Mouse (Mus musculus): Measurements from ENCODE around the gene Fbxl18. TPM values are rescaled to one million over a fixed set of nuclear protein-coding genes. Genes with fewer than 3 reads are reported as not detected.

The Fbxl18 gene
- total and polyA plus RNA-seq, 3 experiments: 4.0 to 7.6 (median 4.5) TPM

DNA sequence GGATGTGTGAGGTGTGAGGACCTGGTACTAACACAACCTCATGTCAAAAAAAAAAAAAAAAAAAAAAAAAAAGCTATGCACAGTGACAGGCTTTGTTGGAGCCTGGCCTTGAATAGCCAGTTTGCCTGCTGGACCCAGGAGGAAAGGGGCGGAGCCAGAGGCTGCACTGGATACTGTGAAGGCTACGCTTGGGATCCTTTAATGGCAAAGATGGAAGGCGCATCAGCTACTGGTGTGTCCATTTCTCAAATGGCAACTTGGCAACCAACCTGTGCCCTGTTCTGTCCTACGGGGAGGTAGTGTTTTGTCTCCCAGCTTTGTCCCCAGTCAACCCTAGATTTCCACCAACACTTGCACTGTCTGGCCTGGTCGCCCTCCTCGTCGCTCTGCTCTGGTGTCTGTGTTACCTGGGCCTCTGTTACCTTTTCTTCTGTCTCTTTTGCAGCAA, 6.2 kb upstream of the Fbxl18 start:
- TF ChIP-seq EP300 (IDR thresholded peaks at IDR 0.05; ENCODE audit: insufficient read depth, low read depth, low read length): no peak
- no peak for TF ChIP-seq CTCF (IDR thresholded peaks at IDR 0.05)
- no peak for TF ChIP-seq POLR2A (IDR thresholded peaks at IDR 0.05; ENCODE audit: insufficient read depth, low read depth, low read length)
- H3K9ac ChIP-seq (ENCODE audit: low read depth, low read length): no peak overlapping the region
- DNase-seq: peak in 1 of 2 experiments; percentile 56
- H3K27me3 ChIP-seq (ENCODE audit: control insufficient read depth, insufficient read depth, low read length): no peaks in the 10 kb centered on the region
- intact Hi-C loops (cut with DNase I): no loop called here
- peaks cover 12% of the 10 kb centered on the region for H3K4me1 ChIP-seq (ENCODE audit: control insufficient read depth, insufficient read depth, low read length)
- 42% methylated on average over 7 of the region's 7 CpGs for WGBS
- H3K27ac ChIP-seq: no peak overlapping the region
- peaks cover 2% of the 10 kb centered on the region; the same call in 1 of the 2 replicates for H3K79me2 ChIP-seq (replicated peaks; ENCODE audit: control insufficient read depth, insufficient read depth, low read length)
- no peak overlapping the region for H3K4me3 ChIP-seq
- peaks cover 16% of the 10 kb centered on the region for H3K36me3 ChIP-seq (ENCODE audit: control insufficient read depth, insufficient read depth, low read length)

DNA sequence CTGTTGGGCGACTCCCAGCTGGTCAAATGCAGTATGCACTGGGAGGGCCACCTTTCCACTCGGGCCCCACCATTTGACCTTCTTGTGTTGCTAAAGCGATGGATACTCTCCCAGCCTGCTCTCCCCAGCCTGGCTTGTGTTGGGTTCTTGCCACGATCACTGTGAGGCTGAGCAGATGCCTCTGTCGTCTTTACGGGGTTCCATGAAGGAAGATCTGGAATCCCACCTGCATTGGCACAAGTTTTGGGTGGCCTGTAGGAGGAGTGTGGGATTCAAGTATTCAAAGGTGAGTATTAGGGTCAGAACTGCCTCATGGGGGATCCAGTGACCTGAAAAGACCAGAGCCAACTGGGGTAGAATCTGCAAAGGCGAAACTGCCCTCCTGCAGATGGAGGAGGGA, 5.4 kb upstream of the Fbxl18 start:
- no peak for DNase-seq
- Histone ChIP-seq H3K27ac (no peak overlapping the region), H3K27me3 (ENCODE audit: control insufficient read depth, insufficient read depth, low read length) (no peaks in the 10 kb centered on the region), H3K4me3 (no peak overlapping the region), H3K9ac (ENCODE audit: low read depth, low read length) (no peak overlapping the region), H3K4me1 (ENCODE audit: control insufficient read depth, insufficient read depth, low read length) (peaks cover 13% of the 10 kb centered on the region), H3K79me2 (replicated peaks; ENCODE audit: control insufficient read depth, insufficient read depth, low read length) (no peaks in the 10 kb centered on the region), H3K36me3 (ENCODE audit: control insufficient read depth, insufficient read depth, low read length) (peaks cover 16% of the 10 kb centered on the region)
- WGBS: 52% methylated on average over 7 of the region's 7 CpGs
- intact Hi-C loops (cut with DNase I): no loop called here
- no peak for TF ChIP-seq EP300 (IDR thresholded peaks at IDR 0.05; ENCODE audit: insufficient read depth, low read depth, low read length)
- no peak for TF ChIP-seq POLR2A (IDR thresholded peaks at IDR 0.05; ENCODE audit: insufficient read depth, low read depth, low read length)
- no peak for TF ChIP-seq CTCF (IDR thresholded peaks at IDR 0.05)

DNA sequence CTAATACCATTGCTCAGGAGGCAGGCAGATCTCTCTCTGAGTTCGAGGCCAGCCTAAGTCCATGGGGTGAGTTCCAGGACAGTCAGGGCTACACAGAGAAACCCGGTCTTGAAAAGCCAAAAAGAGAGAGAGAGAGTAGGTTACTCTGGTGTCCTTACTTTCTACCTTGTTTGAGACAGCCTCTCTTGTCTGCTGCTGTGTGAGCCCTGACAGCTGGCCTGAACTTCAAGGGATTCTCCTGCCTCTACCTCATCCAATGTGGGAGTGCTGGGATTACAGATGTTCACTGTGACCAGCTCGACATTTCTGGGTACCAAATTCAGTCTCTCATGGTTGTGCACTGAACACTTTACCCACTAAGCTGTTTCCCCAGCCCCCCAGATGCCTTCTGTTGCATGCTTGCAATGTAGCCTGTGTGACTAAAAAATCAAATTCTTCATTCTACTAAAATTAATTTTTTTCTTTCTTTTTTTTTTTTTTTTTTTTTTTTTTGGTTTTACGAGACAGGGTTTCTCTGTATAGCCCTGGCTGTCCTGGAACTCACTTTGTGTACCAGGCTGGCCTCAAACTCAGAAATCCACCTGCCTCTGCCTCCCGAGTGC, 4.8 kb upstream of the Fbxl18 start:
- WGBS: 55% methylated on average over 5 of the region's 5 CpGs
- Histone ChIP-seq H3K4me1 (ENCODE audit: control insufficient read depth, insufficient read depth, low read length) (peaks cover 13% of the 10 kb centered on the region), H3K4me3 (no peak overlapping the region), H3K9ac (ENCODE audit: low read depth, low read length) (no peak overlapping the region), H3K27me3 (ENCODE audit: control insufficient read depth, insufficient read depth, low read length) (no peaks in the 10 kb centered on the region), H3K36me3 (ENCODE audit: control insufficient read depth, insufficient read depth, low read length) (peaks cover 16% of the 10 kb centered on the region), H3K79me2 (replicated peaks; ENCODE audit: control insufficient read depth, insufficient read depth, low read length) (no peaks in the 10 kb centered on the region), H3K27ac (no peak overlapping the region)
- intact Hi-C loops (cut with DNase I): no loop called here
- no peak for DNase-seq
- TF ChIP-seq CTCF (IDR thresholded peaks at IDR 0.05) (no peak), POLR2A (IDR thresholded peaks at IDR 0.05; ENCODE audit: insufficient read depth, low read depth, low read length) (no peak), EP300 (IDR thresholded peaks at IDR 0.05; ENCODE audit: insufficient read depth, low read depth, low read length) (no peak)

DNA sequence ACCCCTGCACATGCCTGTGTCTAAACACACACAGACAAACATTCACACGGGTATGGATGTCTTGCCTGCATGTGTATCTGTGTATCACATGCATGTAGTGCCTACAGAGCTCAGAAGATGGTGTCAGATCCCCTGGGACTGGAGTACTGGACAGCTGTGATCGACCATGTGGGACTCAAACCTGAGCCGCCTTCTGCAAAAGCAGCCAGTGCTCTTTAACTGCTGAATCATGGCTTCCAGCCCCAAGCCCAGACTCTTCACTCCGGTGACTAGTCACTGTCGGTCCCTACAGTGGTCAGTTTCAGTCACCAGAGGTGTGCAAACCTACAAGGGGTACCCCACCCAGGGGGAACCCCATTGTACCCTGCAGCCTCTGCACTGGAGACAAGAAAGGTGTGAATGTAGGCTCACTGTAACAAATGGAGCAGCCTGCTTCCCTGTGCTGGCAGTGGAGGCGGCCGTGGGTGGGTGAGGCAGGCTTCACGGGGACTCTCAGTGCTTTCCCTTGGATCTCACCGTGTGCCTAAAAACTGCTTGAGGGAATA, 3.9 kb upstream of the Fbxl18 start:
- WGBS: 61% methylated on average over 9 of the region's 9 CpGs
- intact Hi-C loops (cut with DNase I): no loop called here

DNA sequence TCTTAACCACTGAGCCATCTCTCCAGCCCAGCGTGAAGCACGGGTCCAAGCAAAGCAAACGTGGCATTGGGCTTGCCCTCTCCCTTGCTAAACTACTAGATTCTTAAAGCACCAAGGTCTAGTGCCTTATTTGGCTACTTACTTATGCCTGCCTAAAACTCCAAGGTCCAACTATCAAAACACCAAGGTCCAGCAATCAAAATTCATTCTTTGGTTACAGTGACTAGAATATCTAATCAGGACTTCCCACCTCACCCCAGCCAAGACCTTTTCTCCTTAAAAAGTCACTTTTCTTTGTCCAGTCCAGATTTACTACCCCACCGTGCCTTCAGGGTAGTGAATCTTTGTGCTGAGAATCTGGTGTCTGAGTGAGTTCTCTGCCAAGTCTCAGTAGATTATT, 3.1 kb upstream of the Fbxl18 start:
- H3K4me3 ChIP-seq: no peak overlapping the region
- DNase-seq: no peak
- no peak for TF ChIP-seq POLR2A (IDR thresholded peaks at IDR 0.05; ENCODE audit: insufficient read depth, low read depth, low read length)
- no peak for TF ChIP-seq EP300 (IDR thresholded peaks at IDR 0.05; ENCODE audit: insufficient read depth, low read depth, low read length)
- no peak for TF ChIP-seq CTCF (IDR thresholded peaks at IDR 0.05)
- H3K79me2 ChIP-seq (replicated peaks; ENCODE audit: control insufficient read depth, insufficient read depth, low read length): peaks cover 1% of the 10 kb centered on the region; the same call in 1 of the 2 replicates
- H3K27me3 ChIP-seq (ENCODE audit: control insufficient read depth, insufficient read depth, low read length): no peaks in the 10 kb centered on the region
- H3K4me1 ChIP-seq (ENCODE audit: control insufficient read depth, insufficient read depth, low read length): peaks cover 9% of the 10 kb centered on the region
- 68% methylated on average over 4 of the region's 4 CpGs for whole genome bisulfite sequencing
- peaks cover 9% of the 10 kb centered on the region for H3K36me3 ChIP-seq (ENCODE audit: control insufficient read depth, insufficient read depth, low read length)
- intact Hi-C loops (cut with DNase I): no loop called here
- H3K9ac ChIP-seq (ENCODE audit: low read depth, low read length): no peak overlapping the region
- H3K27ac ChIP-seq: no peak overlapping the region

More for the DNA sequence above, 3.9 kb upstream of the Fbxl18 start:
- Histone ChIP-seq H3K9ac (ENCODE audit: low read depth, low read length) (no peak overlapping the region), H3K79me2 (replicated peaks; ENCODE audit: control insufficient read depth, insufficient read depth, low read length) (peaks cover 1% of the 10 kb centered on the region; the same call in 1 of the 2 replicates), H3K4me3 (no peak overlapping the region), H3K4me1 (ENCODE audit: control insufficient read depth, insufficient read depth, low read length) (peaks cover 13% of the 10 kb centered on the region), H3K27me3 (ENCODE audit: control insufficient read depth, insufficient read depth, low read length) (no peaks in the 10 kb centered on the region), H3K36me3 (ENCODE audit: control insufficient read depth, insufficient read depth, low read length) (peaks cover 10% of the 10 kb centered on the region), H3K27ac (no peak overlapping the region)
- TF ChIP-seq CTCF (IDR thresholded peaks at IDR 0.05) (no peak), EP300 (IDR thresholded peaks at IDR 0.05; ENCODE audit: insufficient read depth, low read depth, low read length) (no peak), POLR2A (IDR thresholded peaks at IDR 0.05; ENCODE audit: insufficient read depth, low read depth, low read length) (no peak)
- DNase-seq: no peak

DNA sequence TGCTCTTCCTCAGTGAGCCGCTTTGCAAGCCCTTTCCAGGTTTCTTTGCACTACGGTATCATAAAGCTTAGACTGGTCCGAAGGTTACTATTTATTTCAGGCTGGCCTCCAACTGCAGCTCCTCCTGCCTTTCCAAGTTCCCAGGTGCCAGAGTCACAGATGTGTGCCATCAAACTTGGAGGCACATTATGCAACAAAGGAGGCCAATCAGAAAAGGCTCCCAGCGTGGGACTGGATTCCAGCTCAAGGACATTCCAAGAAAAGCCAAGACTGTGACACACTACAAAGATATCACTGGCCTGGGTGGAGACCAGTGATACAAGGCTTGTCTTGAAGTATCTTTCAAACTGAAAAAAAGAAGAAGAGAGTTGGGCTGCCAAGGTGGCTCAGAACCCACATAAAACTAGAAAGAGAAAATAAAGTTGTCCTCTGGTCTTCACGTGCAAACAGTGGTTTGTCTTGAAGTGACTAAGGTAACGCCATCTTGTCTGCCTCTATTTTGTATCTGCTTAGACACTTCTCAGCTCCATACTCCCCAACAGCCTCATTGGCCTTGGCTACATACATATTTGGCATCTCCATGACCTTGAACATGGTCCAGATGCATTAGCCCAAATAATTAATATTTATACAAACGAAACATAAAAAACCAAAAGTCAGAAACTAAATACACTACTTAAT, 2.5 kb upstream of the Fbxl18 start:
- no peak overlapping the region for H3K27ac ChIP-seq
- peak in 1 of 2 experiments; percentile 54 for DNase-seq
- TF ChIP-seq EP300 (IDR thresholded peaks at IDR 0.05; ENCODE audit: insufficient read depth, low read depth, low read length) (peak; percentile 42; the same call in 1 of the 2 replicates), CTCF (IDR thresholded peaks at IDR 0.05) (no peak), POLR2A (IDR thresholded peaks at IDR 0.05; ENCODE audit: insufficient read depth, low read depth, low read length) (no peak)

More for the DNA sequence above, 2.5 kb upstream of the Fbxl18 start:
- Histone ChIP-seq H3K9ac (ENCODE audit: low read depth, low read length) (no peak overlapping the region), H3K4me1 (ENCODE audit: control insufficient read depth, insufficient read depth, low read length) (peaks cover 7% of the 10 kb centered on the region), H3K36me3 (ENCODE audit: control insufficient read depth, insufficient read depth, low read length) (peaks cover 8% of the 10 kb centered on the region), H3K79me2 (replicated peaks; ENCODE audit: control insufficient read depth, insufficient read depth, low read length) (peaks cover 1% of the 10 kb centered on the region; the same call in 1 of the 2 replicates), H3K4me3 (no peak overlapping the region), H3K27me3 (ENCODE audit: control insufficient read depth, insufficient read depth, low read length) (no peaks in the 10 kb centered on the region)
- intact Hi-C loops (cut with DNase I): no loop called here
- 71% methylated on average over 7 of the region's 7 CpGs for WGBS
